Mouse (Mus musculus) left cerebral cortex, adult 6 months (tissue): Measurements from ENCODE around the gene Dip2b. TPM values are rescaled to one million over a fixed set of nuclear protein-coding genes. Genes with fewer than 3 reads are reported as not detected.

Experiments
- long read RNA-seq, 2 experiments: library from polyadenylated mRNA; unstranded; transcript quantifications; one replicate each; pipeline ENCODE4 v2.0.0; 2019 to 2020
- polyA plus RNA-seq: library from polyadenylated mRNA; unstranded; fragments of <200 nt; fragmentation: Nextera tagmentation; gene quantifications from 2 replicates; pipeline ENCODE4 v1.2.3, GENCODE M21; 2021

The Dip2b gene
- polyA plus RNA-seq, result 11.5 and 11.6 TPM in 2 replicates
- long read RNA-seq, experiment 1, partial matches to known transcripts, result 32 of 55 reads
- long read RNA-seq, experiment 1, other reads (novel, unspliced or antisense), result 23 of 55 reads
- long read RNA-seq, experiment 2, partial matches to known transcripts, result 16 of 37 reads
- long read RNA-seq, experiment 2, other reads (novel, unspliced or antisense), result 21 of 37 reads

GRCm38 (mm10) chr15:100038470-100038971 lies at the start of gene Dip2b:
Gene Dip2b, plus strand, starts transcription at chr15:100038664.

DNA sequence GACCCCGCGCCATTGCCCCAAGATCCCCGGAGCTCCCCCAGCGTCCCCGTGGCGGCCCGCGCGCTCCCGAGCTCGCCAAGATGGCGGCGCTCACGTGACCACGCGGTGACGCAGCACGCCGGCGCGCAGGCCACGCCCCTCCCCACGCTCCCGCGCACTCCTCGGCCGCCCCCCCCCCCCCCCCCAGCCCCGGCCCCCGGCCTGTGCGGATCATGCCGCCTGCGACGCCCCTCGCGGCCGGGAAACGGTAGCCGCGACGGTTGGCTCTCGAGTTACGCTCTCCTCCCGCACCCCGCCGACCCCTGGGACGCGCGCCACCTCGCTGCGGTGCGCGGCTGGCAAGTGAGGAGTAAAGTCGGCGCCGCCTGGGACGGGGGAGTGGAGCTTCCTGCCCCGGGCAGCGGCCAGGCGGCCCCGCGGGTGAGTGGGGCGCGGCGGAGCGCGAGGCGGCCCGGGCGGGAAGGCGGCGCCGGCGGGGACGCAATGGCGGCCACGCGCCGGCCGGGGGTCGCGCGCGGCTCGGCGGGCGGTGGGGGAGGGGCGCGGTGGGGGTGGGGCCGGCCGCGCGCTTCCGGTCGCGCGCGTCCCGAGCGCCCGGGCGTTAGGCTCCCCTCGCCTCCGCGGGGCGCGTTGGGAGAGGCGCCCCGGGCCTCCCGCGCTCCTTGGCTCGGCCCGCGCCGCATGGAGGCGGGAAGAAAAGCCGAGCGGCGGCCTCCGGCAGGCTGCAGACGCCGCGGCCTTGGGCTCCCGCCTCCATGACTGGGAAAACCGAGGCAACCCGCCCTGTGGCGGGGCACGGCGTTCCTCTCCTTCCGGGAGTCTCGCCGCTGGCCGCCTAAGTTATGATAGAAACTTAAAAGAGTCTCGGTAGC lies 189.4 kb downstream of the Dip2b start, which contains the start of gene Atf1:
TSS of gene Atf1 (plus strand) at position 157 of the 872 bp plus-strand sequence.

Other genes with a start within 250 kb of the Dip2b start
- gene Lima1, start 163.2 kb upstream of the Dip2b start, polyA plus RNA-seq, result 2.4 and 2.7 TPM in 2 replicates
- 0.05 TPM in 1 of 2 replicates, not detected in the other for gene Fam186a, start 71.6 kb upstream of the Dip2b start, polyA plus RNA-seq
- 6.2 and 9.0 TPM in 2 replicates for gene Larp4, start 68.6 kb upstream of the Dip2b start, polyA plus RNA-seq
- 5.4 and 6.0 TPM in 2 replicates for gene Atf1, start 189.2 kb downstream of the Dip2b start, polyA plus RNA-seq
- gene Tmprss12, start 242.2 kb downstream of the Dip2b start, polyA plus RNA-seq, result not detected in 2 replicates